Mouse (Mus musculus): ENCODE data around the gene Gm10762. TPM values are rescaled to one million over a fixed set of nuclear protein-coding genes. Genes with fewer than 3 reads are reported as not detected.

Gene Gm10762
- 28.1 TPM for polyA plus RNA-seq (2014; fragmentation: Illumina TruSeq; extraction: RNeasy Lipid Tissue Mini Kit (QIAGEN cat#74804); ENCODE audit: low read depth, low replicate concordance)

DNA sequence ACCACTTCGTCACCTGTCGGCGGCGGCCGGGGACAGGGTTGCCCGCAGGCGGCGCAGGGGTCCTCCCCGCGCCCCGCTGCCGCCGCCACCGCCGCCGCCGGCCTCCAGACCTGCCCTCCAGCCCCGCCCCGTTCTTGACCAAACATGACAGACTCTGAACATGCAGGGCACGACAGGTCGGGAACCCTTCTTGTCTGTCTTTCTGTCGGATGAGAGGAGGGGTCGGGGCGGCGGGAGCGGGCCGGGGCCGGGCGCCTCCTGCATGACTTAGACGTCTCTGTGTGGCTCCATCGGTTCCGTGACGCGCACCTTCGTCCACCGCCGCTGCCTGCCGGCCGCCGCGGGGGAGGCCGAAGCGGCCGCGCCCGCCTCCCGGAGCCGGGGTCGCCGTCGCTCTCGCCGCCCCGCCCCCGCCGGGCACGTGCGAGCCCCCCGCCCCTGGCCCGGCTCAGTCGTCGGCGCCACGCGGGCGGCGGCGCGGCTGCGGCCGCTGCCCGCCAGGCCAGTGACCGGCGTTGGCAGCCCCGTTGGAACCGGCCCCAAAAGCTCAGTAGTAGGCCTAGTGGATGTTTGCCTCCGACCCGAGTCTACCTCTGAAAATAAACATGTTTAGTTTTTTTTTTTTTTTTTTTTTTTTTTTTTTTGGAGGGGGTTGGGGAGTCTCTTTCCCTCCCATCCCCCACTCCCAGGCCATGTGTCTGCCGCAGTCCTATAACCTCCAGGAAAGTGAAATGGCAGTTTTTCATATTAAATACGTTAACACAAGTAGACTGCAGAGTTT, at the start of gene Gm10762:
Gene Gm10762, minus strand, starts transcription at position 65 of the 781 bp plus-strand sequence.

GRCm38 (mm10) chr2:128966641-128967580, 614 bp downstream of the Gm10762 start, which contains the start of gene Zc3h6:
Zc3h6 (plus strand) TSS chr2:128967402.

DNA sequence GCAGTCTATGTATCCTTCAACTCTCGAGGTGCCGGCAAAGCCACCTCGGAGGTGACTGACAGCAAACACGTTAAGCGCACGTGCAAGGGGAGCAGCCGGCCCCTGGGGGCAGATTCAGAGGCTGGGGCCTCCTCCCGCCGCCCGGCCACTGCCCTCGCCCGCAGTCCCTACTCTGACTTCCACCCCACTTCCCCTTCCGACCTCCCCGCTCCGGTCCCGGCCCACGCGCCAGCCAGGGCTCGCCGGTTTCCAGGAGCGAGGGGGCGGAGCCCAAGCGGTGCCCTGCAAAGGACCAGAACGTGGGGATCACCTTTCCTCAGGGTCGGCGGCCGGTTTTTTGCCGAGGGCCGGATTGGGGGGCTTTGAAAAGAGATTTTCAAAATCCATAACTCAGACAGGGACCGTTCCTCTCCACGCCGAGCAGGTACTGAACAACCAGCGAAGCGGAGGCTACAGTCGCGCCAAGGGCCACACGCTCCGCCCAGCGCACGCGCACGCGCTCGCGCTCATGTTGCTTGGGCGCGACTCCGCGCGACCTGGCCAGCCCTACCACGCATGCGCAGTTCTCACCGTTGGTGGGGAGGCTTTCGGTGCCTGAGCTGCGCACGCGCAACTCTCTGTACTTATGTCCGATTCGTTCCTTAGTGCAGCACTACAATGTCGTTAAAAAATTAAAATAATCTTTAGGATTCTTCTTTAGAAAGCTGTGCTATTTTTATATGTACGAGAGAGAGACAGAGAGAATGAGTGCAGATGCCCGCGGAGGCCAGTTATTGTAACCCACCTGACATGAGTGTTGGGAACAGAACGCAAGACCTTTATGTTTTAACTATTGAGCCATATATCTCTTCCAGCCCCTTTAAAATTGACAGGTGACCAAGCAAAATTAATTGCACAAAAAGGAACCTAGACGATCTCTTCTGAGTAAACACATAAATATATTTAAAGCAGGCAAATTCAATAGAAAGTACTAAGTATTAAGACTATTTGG, 23.7 kb downstream of the Gm10762 start, which contains the start of gene Zc3h8:
Gene Zc3h8, minus strand, starts transcription at position 540 of the 991 bp plus-strand sequence.

Other genes with a start within 250 kb of the Gm10762 start
- gene Tmem87b, start 149.6 kb downstream of the Gm10762 start, polyA plus RNA-seq (2014; fragmentation: Illumina TruSeq; extraction: RNeasy Lipid Tissue Mini Kit (QIAGEN cat#74804); ENCODE audit: low read depth, low replicate concordance), result 23.0 TPM
- 0.22 TPM for gene Fbln7, start 104.7 kb downstream of the Gm10762 start, polyA plus RNA-seq (2014; fragmentation: Illumina TruSeq; extraction: RNeasy Lipid Tissue Mini Kit (QIAGEN cat#74804); ENCODE audit: low read depth, low replicate concordance)
- gene Zc3h8, start 23.6 kb downstream of the Gm10762 start, polyA plus RNA-seq (2014; fragmentation: Illumina TruSeq; extraction: RNeasy Lipid Tissue Mini Kit (QIAGEN cat#74804); ENCODE audit: low read depth, low replicate concordance), result 18.5 TPM
- gene Zc3h6, start 323 bp downstream of the Gm10762 start, polyA plus RNA-seq (2014; fragmentation: Illumina TruSeq; extraction: RNeasy Lipid Tissue Mini Kit (QIAGEN cat#74804); ENCODE audit: low read depth, low replicate concordance), result 20.3 TPM
- gene Vinac1, start 80.4 kb upstream of the Gm10762 start, polyA plus RNA-seq (2014; fragmentation: Illumina TruSeq; extraction: RNeasy Lipid Tissue Mini Kit (QIAGEN cat#74804); ENCODE audit: low read depth, low replicate concordance), result 0.29 TPM
- gene Ttl, start 98.2 kb upstream of the Gm10762 start, polyA plus RNA-seq (2014; fragmentation: Illumina TruSeq; extraction: RNeasy Lipid Tissue Mini Kit (QIAGEN cat#74804); ENCODE audit: low read depth, low replicate concordance), result 0.81 TPM
- 1.8 TPM for gene Polr1b, start 133.3 kb upstream of the Gm10762 start, polyA plus RNA-seq (2014; fragmentation: Illumina TruSeq; extraction: RNeasy Lipid Tissue Mini Kit (QIAGEN cat#74804); ENCODE audit: low read depth, low replicate concordance)
- gene Chchd5, start 162.0 kb upstream of the Gm10762 start, polyA plus RNA-seq (2014; fragmentation: Illumina TruSeq; extraction: RNeasy Lipid Tissue Mini Kit (QIAGEN cat#74804); ENCODE audit: low read depth, low replicate concordance), result 5.3 TPM
- 20.5 TPM for gene Slc20a1, start 231.0 kb upstream of the Gm10762 start, polyA plus RNA-seq (2014; fragmentation: Illumina TruSeq; extraction: RNeasy Lipid Tissue Mini Kit (QIAGEN cat#74804); ENCODE audit: low read depth, low replicate concordance)